In genomic region chr11:119603527-119603905, GRCm38 (mm10) we compare ENCODE assay signal across 8 mouse cellular contexts. TPM values are rescaled to one million over a fixed set of nuclear protein-coding genes. Genes with fewer than 3 reads are reported as not detected.
DNase-seq lines count a peak whose midpoint lies in the region; ATAC-seq lines count a peak whose summit lies in the region.

No protein-coding gene starts in this region.

- peak; percentile 52 to 58 for DNase-seq in cerebellum, postnatal 10 days
- DNase-seq in cerebellum, adult 18-20 months, result no peak
- peak; percentile 26 for DNase-seq in right cerebral cortex, postnatal 4 days
- no peak for DNase-seq in right cerebral cortex, postnatal 14 days
- no peak for DNase-seq in midbrain, embryonic 10.5 days (ENCODE audit: low spot score)
- no peak for DNase-seq in frontal cortex, postnatal 14 days (ENCODE audit: low spot score in 2 of 2)
- DNase-seq in thymus, postnatal 0 days (ENCODE audit: low spot score), result no peak

- peak overlapping the region; percentile 87 for H3K27ac ChIP-seq in hindbrain, embryonic 12.5 days
- H3K27ac ChIP-seq in midbrain, embryonic 10.5 days (replicated peaks), result peak overlapping the region; percentile 95

- peaks cover 7% of the 10 kb centered on the region; the same call in 1 of the 2 replicates for H3K36me3 ChIP-seq in hindbrain, embryonic 12.5 days
- peaks cover 28% of the 10 kb centered on the region for H3K36me3 ChIP-seq in midbrain, embryonic 10.5 days

- H3K4me1 ChIP-seq in hindbrain, embryonic 12.5 days, result peaks cover 10% of the 10 kb centered on the region
- peaks cover 17% of the 10 kb centered on the region for H3K4me1 ChIP-seq in midbrain, embryonic 10.5 days

- under 1% methylated on average over 30 of the region's 30 CpGs for WGBS in hindbrain, embryonic 12.5 days
- 1% methylated on average over 30 of the region's 30 CpGs for WGBS in midbrain, embryonic 10.5 days

- no peak for ATAC-seq in hindbrain, embryonic 12.5 days (ENCODE audit: low FRiP score)

- H3K9me3 ChIP-seq in hindbrain, embryonic 12.5 days (replicated peaks), result no peaks in the 10 kb centered on the region
- no peaks in the 10 kb centered on the region for H3K9me3 ChIP-seq in midbrain, embryonic 10.5 days (replicated peaks)

- peak overlapping the region; percentile 97 for H3K9ac ChIP-seq in hindbrain, embryonic 12.5 days

- H3K27me3 ChIP-seq in hindbrain, embryonic 12.5 days, result no peaks in the 10 kb centered on the region
- H3K27me3 ChIP-seq in midbrain, embryonic 10.5 days (ENCODE audit: low read depth, poor library complexity, severe bottlenecking), result no peaks in the 10 kb centered on the region

- H3K4me2 ChIP-seq in hindbrain, embryonic 12.5 days (replicated peaks), result peak overlapping the region; percentile 87

- peak overlapping the region; percentile 100 for H3K4me3 ChIP-seq in hindbrain, embryonic 12.5 days
- peak overlapping the region; percentile 100 for H3K4me3 ChIP-seq in midbrain, embryonic 10.5 days

RNA-seq across cellular contexts. Expression of gene Rptor, which starts 0.8 kb away (rescaled TPM):
- polyA plus RNA-seq in hindbrain, embryonic 12.5 days (2016; fragmentation: Nextera tagmentation; extraction: Ambion mirVana), result 17.4 and 18.3 TPM in 2 replicates
- polyA plus RNA-seq in midbrain, embryonic 10.5 days (2016; fragmentation: Nextera tagmentation; extraction: Ambion mirVana), result 11.0 and 12.1 TPM in 2 replicates
- 12.3 and 14.0 TPM in 2 replicates for polyA plus RNA-seq in thymus, postnatal 0 days (2015; fragmentation: Nextera tagmentation; extraction: Ambion mirVana)

RNA-seq across cellular contexts. Expression of gene Nptx1, which starts 56.0 kb away (rescaled TPM):
- 14.8 and 15.2 TPM in 2 replicates for polyA plus RNA-seq in hindbrain, embryonic 12.5 days (2016; fragmentation: Nextera tagmentation; extraction: Ambion mirVana)
- polyA plus RNA-seq in midbrain, embryonic 10.5 days (2016; fragmentation: Nextera tagmentation; extraction: Ambion mirVana), result 1.1 and 1.6 TPM in 2 replicates
- 0.23 and 0.31 TPM in 2 replicates for polyA plus RNA-seq in thymus, postnatal 0 days (2015; fragmentation: Nextera tagmentation; extraction: Ambion mirVana)

Comparison
In these comparisons a context has a peak if more than half of its experiments do, and no peak if none do; other contexts are left out.
1. DNase-seq: peak in cerebellum, postnatal 10 days (2 of 2) and right cerebral cortex, postnatal 4 days (single experiment); none in cerebellum, adult 18-20 months (0 of 2), right cerebral cortex, postnatal 14 days (single experiment), midbrain, embryonic 10.5 days (single experiment), frontal cortex, postnatal 14 days (0 of 2) and thymus, postnatal 0 days (single experiment).